Mouse (Mus musculus) olfactory bulb, adult 2 months (tissue): ENCODE data around the gene Pabpc4.

Source experiments
- CTCF ChIP-seq: fragments of 200-500 bp; IDR thresholded peaks from 2 replicates; pipeline ENCODE4 v1.5.1; 2012; ENCODE audit warnings: low read depth, mild to moderate bottlenecking, low read length, moderate library complexity; ENCODE audit not compliant: insufficient read depth
- POLR2A ChIP-seq: fragments of 200-500 bp; IDR thresholded peaks from 2 replicates; pipeline ENCODE4 v1.6.1; 2012; ENCODE audit warnings: mild to moderate bottlenecking, low read depth, low read length, moderate library complexity; ENCODE audit not compliant: insufficient read depth

DNA sequence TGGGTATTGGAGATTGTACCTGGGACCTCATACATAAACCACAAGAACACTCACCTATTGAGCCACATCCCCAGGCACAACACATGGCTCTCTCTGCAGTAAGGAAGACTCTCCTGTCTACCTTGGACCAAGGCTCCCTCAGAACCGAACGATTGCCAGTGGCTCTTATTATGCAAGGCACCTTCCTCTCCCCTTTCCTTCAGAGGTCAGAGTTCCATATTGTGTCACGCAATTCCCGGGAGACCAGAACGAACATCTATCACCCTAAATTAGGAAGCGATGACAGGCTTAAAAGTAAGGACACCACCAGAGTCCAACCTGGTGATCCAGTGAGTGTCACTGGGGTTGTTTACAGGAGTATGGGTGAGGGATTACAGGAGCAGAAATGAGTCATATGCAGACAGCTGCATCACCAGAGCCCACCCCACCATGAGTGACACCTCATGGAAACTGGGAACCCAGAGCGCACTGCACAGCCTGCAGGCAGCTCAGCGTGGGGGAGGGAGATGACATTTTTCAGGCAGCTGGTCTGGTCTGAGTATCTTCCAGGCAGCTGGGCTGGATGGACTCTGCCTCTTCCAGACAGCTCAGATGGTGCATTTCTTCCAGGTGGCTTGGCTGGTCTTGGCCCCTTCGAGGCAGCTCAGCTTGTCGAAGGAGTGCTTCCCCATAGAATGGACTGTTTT, 36.3 kb upstream of the Pabpc4 start:
- TF ChIP-seq POLR2A: no peak
- TF ChIP-seq CTCF: no peak
